Mouse (Mus musculus): ENCODE measurements around the gene Pip5k1a.
"Not testable (repeated sequence)": the region's sequence is repeated elsewhere in the genome, so short reads cannot be mapped to it uniquely, and the experiment has no call there.

The Pip5k1a gene

DNA sequence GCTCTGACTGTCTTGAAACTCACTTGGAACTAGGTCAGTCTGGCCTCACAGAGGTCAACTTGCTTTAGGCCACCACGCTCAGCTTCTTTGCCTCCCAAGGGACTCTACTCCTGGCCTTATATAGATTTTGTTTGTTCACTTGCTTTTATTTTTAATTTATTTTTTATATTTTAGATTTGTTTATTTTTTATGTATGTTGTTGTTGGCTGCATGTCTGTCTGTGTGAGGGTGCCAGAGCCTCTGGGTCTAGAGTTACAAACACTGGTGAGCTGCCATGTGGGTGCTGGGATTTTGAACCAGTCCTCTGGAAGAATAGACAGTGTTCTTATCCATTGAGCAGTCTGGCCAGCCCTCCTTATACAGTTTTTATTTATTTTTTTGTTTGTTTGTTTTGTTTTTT is 6.0 kb upstream of the Pip5k1a start:
- peak; percentile 69 for DNase-seq (ENCODE audit: low spot score)

DNA sequence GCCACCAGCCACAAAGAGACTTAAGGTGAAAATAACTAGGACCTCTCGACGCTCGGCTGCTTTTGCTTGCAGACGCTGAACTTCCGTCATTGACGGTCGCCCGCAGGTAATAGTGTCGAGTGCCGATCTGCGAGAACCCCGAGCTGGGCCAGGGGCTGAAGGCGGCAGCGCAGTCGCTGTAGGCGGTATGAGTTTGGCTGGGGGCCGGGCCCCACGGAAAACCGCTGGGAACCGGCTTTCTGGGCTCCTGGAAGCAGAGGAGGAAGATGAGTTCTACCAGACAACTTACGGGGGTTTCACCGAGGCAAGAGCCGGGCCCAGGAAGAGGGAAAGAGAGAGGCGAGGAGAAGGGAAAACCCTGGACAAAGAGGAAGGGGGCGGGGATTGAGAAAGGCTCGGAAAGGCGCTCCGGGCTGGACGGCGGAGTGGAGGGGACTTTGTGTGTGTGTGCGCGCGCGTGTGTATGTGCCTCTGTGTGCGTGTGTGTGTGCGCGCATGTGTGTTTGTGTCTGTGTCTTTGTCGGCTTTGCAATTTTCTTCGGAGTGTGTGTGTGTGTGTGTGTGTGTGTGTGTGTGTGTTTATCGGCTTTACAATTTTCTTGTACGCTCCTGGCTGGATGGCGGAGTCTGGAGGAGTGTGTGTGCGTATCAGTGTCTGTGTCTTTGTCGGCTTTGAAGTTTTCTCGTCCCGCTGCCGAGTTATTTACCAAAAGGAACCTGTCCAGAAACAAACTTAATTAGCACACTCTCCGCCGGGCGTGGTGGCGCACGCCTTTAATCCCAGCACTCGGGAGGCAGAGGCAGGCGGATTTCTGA is 4.4 kb upstream of the Pip5k1a start, which contains the start of gene Vps72:
Gene Vps72 (plus strand): TSS at position 112 of the 816 bp plus-strand sequence.
- DNase-seq (ENCODE audit: low spot score): peak; percentile 92

DNA sequence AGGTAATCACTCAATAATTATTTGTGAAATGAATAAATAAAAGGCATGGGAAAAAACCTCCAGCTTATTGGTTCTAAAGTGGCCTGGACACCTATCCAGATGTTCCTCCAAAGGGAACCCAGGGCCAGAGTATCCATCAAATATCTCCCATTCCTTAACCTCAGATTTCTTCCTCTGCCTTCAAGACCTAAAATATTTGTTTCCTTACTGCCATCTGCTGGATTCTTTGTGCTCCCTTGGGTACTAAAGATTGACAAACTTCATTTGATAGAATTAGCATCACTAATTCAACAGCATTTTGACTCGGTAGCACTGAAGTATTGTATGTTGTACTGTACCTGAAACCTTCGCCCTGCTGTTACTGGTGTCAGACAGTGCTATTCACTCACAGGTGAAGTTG is 1.2 kb upstream of the Pip5k1a start:
- DNase-seq (ENCODE audit: low spot score): peak; percentile 60

DNA sequence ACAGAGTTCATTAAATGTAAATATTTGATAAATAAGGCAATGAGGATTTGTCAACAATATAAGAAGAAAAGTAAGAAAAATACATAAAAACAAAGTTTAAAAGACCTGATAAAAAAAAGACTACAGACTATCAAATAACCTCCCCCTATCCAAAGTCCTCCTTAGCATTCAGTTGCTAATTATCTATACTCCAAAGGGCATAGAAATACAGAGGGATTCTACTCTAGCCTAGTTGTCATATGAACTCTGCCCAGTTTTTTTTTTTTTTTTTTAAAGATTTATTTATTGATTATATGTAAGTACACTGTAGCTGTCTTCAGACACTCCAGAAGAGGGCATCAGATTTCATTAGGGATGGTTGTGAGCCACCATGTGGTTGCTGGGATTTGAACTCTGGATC is 578 bp upstream of the Pip5k1a start:
- not testable (repeated sequence) for DNase-seq (ENCODE audit: low spot score)

DNA sequence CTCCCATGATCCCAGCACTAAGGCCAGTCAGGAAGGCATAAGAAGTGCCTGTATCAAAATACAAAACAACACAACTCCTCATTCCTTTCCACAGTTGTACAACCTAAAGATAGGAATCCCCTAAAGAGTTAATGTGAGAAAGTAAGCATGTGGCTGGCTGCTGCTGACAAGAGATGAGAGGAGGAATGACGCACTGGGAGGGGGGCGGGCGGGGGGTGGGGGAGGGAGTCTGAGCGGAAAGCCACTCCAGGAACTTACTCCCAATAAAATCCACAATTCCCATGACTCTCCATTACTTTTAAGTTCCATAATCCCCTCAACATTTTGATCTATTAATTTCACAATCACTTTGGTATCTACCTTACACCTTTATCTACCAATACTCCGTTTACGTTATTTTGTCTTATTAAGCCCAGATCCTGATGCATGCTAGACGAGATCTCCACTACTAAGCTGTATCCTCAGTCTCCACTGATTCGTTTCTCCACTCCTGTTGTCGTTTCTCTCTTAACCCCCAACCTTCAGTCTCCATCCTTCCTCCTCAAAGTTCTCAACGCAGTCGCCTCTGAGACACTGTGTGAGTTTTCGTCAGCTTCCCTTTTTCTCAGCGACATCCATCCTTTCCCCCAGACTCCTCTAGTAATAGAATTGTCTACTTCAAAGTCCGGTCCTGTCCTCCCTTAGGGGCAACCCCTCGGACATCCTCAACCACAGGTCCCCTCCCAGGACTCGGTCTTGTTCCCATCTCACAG is 968 bp downstream of the Pip5k1a start:
- peak; percentile 27 for DNase-seq (ENCODE audit: low spot score)

DNA sequence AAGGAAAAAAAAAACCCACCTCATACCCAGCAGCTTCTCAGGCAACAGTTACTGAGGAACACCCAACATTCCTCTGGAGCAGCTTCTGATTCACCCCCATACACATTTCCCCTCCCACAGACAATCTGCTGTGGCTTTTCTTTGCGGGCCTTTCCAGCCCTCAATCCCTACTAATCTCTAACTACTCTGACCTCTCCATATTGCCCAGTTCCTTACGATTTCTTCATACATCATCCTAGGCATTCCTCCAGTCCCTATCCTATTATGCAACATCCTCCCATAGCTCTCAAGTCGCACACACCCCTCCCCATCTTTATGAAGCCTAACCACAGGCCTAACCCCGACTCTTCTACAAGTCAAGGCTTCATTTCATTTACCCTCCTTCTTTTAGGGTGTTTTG is 1.6 kb downstream of the Pip5k1a start:
- peak; percentile 47 for DNase-seq (ENCODE audit: low spot score)

DNA sequence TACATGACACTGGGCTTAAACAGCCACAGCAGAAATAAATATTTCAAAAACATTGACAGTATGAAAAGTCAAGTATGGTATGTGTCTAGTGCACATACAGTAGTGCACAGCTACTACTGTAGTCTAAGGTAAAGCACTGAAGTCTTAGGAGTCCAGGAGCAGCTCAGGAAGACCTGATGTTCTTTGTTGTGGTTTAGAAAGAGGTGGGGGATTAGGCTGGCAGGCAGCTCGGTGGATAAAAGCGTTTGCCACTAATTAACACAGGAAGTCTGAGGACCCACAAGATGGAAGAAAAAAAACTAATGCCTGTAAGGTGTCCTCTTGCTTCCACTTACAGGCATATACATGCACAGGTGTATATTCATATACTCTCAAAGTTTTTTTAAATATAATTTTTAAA is 5.9 kb downstream of the Pip5k1a start:
- no peak for DNase-seq (ENCODE audit: low spot score)

DNA sequence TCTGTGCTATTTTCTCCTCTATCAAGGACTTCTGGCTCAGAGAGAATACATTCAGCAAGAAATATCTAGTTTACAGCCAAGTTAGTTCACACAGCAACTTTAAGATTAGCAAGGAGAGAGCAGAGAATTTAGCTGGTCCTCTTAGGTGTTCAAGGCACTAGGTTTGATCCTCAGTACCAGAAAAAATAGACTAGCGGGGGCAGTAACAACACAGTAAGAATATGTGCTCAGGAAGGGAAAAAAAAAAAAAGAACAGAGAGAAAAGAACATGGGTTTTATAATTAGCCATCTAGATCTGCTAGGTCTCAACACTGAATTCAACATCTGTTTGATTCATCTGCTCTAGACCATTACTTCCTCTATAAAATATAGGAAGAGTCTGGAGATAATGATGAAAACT is 18.7 kb downstream of the Pip5k1a start:
- no peak for DNase-seq (ENCODE audit: low spot score)

DNA sequence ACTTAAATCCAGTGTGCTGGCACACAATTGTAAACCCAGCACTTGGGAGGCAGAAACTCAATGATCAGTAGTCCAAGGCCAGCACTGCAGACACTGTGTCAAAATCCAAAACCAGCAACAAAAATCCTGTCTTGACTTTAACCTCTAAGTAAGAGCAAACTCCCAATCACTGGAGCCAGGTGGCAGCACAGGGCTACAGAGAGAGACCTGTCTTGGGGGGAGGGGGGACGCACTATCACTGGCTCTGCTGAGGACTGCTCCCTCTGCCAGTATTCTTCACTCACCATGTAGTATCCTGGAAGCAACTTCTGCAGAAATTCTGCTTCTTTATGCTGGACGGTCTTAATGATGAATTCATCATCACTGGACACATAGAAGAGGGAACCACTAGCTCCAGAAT is 35.1 kb downstream of the Pip5k1a start:
- no peak for DNase-seq (ENCODE audit: low spot score)

DNA sequence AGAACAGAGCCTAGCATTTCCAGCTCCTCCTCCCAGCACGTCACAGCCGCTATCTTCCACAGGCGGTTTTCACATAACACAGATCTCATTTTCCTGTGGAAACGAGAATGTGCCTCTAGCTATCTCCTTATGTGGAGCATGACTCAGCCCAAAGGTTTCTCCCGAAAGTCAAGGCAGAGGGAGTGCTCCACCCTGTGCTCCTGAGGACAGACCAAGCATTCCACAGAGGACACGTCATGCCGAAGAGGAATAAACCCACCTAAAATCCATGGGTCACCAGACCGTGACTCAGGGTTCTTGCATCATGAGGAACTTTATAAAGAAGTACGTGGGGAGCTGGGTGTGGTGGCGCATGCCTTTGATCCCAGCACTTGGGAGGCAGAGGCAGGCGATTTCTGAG is 40.2 kb downstream of the Pip5k1a start:
- peak; percentile 23 for DNase-seq (ENCODE audit: low spot score)

DNA sequence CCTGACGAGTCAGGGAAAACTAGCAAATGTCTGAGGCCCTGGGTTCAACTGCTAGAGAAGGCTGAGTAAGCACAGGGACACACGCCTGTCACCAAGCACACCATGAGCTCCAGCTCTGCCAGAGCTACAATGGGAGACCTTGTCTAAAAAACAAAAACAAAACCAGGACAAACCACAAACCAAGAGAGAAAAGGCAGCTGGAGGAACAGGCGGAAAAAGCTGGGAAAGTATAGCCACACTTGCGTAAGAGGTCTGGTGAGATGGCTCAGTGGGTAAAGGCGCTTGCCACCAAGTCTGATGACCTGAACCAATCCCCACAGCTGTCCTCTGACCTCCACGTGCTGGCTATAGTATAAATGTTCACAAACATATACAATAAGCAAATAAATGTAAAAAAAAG is 40.6 kb downstream of the Pip5k1a start:
- DNase-seq (ENCODE audit: low spot score): peak; percentile 29

DNA sequence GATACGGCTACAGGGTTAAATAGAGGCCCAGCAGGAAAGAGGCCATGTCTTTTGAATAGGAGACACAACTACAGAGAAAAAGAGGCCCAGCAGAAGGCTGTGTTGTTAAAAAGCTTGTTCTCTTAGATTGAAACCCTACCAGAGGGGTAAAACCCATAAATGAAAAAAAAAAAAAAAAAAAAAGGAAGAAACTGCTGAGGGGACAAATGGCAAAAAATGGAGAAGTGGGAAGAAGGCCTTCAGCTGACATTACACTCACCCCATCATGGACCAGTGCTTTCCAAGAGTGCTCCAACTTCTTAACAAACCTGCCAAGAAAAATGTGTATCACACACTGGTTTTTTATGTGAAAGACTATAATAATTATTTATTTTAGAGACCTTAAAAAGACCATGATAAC is 41.2 kb downstream of the Pip5k1a start:
- DNase-seq (ENCODE audit: low spot score): no peak

DNA sequence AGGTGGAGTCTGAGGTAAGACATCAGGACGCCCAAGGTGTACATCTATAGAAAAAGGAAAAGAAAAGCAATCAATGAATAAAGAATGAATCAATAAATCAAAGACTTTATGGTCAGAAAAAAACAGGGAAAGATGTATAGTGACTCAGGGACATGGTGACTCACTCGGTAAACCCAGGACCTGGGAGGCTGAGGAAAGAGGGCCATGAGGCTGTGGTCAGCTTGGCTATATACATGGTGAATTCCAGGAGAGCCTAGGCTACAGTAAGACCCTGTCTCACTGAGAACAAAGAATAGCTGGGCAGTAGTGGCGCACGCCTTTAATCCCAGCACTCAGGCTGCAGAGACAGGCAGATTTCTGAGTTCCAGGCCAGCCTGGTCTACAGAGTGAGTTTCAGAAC is 43.0 kb downstream of the Pip5k1a start:
- DNase-seq (ENCODE audit: low spot score): no peak

DNA sequence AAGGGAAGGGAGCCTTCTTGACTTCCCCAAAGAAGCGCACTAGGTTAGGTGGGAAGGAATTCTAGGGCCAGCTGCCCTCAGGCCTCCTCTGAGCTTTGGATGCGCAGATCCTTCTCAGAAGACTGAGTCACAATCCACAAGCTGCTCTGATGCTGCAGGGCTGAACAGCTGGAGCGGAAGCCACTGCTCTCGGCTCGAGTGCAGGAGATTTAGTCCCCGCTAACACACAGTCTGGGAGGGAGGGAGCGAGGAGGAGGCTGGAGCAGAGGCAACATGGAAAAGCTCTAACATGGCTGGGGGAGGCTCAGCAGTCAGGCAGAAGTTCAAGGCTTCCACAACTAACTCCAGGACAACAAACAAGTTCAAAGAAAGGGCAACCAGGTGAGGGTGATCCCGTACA is 48.7 kb downstream of the Pip5k1a start:
- no peak for DNase-seq (ENCODE audit: low spot score)

DNA sequence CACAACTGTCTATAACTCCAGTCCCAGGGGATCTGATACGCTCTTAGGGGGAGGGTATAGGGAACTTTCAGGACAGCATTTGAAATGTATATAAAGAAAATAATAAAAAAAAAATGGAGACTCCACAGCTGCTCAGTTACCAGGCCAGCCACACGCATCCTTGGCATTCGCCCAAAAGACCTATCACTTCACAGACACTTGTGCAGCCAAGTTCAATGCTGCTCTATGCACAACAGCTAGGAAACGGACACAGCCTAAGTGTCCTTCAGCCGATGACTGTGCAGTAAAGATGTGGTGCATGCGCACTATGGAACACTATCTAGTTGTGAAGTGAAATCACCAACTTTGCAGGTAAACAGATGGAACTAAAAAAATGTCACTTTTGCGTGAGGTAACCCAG is 50.5 kb downstream of the Pip5k1a start:
- no peak for DNase-seq (ENCODE audit: low spot score)

DNA sequence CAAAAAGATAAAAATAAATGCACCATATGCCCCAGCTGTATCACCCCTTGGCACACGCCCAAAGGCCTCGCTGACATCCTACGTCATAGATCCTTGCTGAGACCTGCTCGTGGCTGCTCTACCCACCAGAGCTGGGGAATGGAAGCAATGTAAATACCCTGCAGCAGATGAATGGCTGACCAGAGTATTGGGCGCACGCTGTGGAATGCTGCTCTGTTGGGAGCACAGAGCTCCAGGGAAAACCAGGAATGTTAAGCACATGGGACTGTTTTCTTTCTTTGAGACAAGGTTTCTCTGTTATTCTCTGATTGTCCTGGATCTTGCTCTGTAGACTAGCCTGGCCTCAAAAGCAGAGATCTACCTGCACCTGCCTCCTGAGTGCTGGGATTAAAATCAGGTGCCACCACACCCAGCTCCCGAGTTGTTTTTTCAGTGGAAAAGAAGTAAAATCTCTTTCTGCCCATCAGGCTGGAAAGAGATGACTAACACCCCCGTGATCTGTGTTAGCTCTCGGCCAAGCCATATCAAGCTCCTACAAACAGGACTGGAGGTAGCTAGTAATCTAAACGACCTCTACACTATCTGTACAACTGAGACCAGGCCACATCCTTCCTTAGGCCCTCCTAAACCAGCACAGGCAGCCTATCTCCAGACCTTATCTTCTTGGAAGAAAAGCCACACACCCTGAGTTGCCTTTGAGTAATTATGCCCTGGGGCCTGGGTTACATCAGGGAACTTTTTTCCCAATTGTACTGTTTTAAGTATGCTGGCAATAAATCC is 52.1 kb downstream of the Pip5k1a start:
- no peak for DNase-seq (ENCODE audit: low spot score)

DNA sequence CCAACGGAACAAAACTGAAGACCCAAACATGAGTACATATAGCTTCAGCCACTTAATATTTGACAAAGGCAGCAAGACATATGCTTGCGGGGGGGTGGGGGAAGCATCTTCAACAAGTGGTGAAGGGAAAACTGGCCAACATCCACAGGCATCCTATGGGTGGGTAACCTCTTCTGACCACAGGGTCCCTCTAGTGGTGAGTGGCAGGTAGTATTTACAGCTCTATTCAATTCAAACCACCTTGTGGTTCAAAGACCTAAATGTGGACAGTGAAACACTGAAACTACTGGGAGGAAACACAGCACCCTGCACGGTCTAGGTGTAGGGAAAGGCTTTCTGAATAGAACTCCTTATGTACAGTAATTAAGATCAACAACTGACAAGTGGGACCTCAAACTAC is 53.0 kb downstream of the Pip5k1a start:
- DNase-seq (ENCODE audit: low spot score): peak; percentile 53

DNA sequence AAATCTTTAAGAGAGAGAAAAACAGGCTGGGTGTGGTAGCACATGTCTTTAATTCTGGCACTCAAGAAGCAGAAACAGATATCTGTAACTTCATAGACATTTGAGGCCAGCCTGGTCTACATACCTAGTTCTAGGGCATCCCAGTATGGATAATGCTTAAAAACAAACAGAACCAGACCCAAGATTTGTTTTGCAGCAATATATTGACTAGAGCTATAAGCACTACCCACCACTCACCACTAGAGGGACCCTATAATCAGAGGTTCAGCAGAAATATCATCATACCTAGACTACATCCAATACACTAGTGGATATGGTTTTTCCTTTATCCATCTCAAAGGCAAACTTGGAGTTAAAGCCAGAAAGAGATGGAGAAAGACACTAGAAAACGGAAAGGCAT is 53.8 kb downstream of the Pip5k1a start:
- DNase-seq (ENCODE audit: low spot score): peak; percentile 68

DNA sequence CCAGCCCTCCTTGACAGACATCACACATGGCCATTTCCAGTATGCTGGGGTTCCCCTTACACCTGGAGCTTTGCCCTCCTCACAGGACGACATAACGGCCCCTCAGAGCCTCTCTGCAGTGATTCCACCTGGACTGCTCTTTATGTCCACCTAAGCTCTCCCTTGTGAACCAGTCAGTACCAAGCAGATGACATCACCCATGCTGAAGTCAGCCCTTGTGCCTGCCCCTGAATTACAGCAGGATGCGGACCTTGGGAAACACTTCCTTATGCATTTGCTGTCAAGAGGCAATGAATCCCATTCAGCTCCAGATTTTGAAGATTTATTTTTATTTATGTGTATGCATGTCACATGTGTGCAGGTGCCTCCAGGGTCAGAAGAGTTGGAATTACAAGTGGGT is 58.8 kb downstream of the Pip5k1a start:
- DNase-seq (ENCODE audit: low spot score): no peak

DNA sequence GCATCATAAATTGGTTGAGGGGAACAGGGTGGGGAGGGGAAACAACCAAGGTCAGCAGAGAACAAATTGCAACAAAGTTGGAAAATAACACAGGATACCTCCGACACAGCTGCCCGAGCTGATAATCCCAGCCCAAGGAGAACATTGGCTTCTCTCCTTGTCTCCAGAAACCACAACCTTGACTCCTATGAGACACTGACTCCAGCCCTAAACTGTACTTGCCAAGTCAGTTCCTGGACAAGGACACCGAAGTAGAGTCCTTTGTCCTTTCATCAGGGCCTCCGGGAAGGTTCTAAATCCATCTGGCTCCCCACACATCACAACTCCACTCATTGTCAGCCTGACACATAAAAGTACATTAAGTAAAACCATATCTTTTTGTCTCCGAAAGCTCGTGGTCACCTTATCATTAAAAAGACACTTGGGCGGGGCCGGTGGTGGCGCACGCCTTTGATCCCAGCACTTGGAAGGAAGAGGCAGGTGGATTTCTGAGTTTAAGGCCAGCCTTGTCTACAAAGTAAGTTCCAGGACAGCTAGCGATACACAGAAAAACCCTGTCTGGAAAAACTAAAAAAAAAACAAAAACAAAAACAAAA is 60.2 kb downstream of the Pip5k1a start:
- no peak for DNase-seq (ENCODE audit: low spot score)

DNA sequence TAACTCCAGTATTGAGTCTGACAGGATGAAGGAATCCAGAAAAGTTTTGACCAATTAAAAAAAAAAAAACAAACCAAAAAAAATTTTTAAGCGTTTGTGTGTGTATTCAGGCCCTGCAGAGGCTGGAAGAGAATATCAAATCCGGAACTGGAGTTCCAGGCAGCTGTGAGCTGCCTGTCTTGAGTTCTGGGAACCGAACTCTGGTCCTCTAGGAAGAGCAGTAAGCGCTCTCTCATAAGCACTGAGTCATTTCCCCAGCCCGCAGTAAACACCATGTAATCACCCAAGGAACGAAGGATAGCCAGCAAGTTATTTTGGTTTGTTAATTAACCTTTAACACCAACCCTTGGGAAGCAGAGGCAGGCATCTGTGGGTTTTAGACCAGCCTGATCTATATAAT is 63.5 kb downstream of the Pip5k1a start:
- no peak for DNase-seq (ENCODE audit: low spot score)

DNA sequence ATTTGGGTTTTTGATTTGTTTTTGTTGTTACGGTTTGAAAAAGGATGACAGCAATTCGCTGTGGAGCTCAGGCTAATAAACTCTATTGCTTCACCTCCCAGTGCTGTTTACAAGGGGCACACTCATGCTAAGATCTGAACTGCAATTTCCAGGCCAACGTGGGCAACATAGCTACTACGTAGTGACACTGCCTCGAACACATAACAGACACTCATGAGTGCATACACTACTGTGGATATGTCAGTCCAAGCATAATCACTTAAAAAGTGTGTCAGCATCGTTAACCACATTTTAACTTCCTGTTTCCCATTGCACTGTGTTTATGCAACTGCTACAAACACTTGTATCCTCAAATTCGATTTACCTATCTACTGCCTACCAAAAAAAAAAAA is 63.9 kb downstream of the Pip5k1a start:
- no peak for DNase-seq (ENCODE audit: low spot score)
